Mouse (Mus musculus): Measurements from ENCODE around the gene Aipl1. TPM values are rescaled to one million over a fixed set of nuclear protein-coding genes. Genes with fewer than 3 reads are reported as not detected.

The Aipl1 gene
- polyA plus RNA-seq, 2 experiments: 0.28 TPM; not detected in 1

- Histone ChIP-seq H3K4me2 (replicated peaks; ENCODE audit: low read depth, low read length, severe bottlenecking) (no peak overlapping the region), H3K9ac (ENCODE audit: low read depth, low read length, severe bottlenecking) (no peak overlapping the region), H3K4me3 (replicated peaks; ENCODE audit: low read length) (no peak overlapping the region), H3K9me3 (ENCODE audit: control insufficient read depth, low read length) (peaks cover 15% of the 10 kb centered on the region; the same call in 1 of the 2 replicates), H3K27ac (replicated peaks; ENCODE audit: low read depth, low read length) (no peak overlapping the region), H3K36me3 (ENCODE audit: control insufficient read depth, insufficient read depth, low read length) (no peaks in the 10 kb centered on the region), H3K27me3 (ENCODE audit: control insufficient read depth, insufficient read depth, low read length) (no peaks in the 10 kb centered on the region), H3K4me1 (ENCODE audit: control insufficient read depth, insufficient read depth, low read length) (no peaks in the 10 kb centered on the region)
- 72% methylated on average over 9 of the region's 9 CpGs for WGBS
- no peak for TF ChIP-seq POLR2A (IDR thresholded peaks at IDR 0.05; ENCODE audit: borderline replicate concordance, extremely low read depth, insufficient read depth, insufficient read length)
- no peak for DNase-seq (ENCODE audit: low spot score)
- ATAC-seq (ENCODE audit: low FRiP score, low read depth): no peak
These were observed 23.1 kb upstream of the Aipl1 start for GRCm38 (mm10) chr11:72060416-72060815.

- H3K27ac ChIP-seq (replicated peaks; ENCODE audit: low read depth, low read length): no peak overlapping the region
- ATAC-seq (ENCODE audit: low FRiP score, low read depth) (no peak), DNase-seq (ENCODE audit: low spot score) (no peak)
- no peak overlapping the region for H3K9ac ChIP-seq (ENCODE audit: low read depth, low read length, severe bottlenecking)
- H3K4me3 ChIP-seq (replicated peaks; ENCODE audit: low read length): no peak overlapping the region
- TF ChIP-seq POLR2A (IDR thresholded peaks at IDR 0.05; ENCODE audit: borderline replicate concordance, extremely low read depth, insufficient read depth, insufficient read length): no peak
- H3K4me2 ChIP-seq (replicated peaks; ENCODE audit: low read depth, low read length, severe bottlenecking): no peak overlapping the region
- H3K36me3 ChIP-seq (ENCODE audit: control insufficient read depth, insufficient read depth, low read length): no peaks in the 10 kb centered on the region
- WGBS: 59% methylated on average over 3 of the region's 3 CpGs
- H3K27me3 ChIP-seq (ENCODE audit: control insufficient read depth, insufficient read depth, low read length): no peaks in the 10 kb centered on the region
- H3K9me3 ChIP-seq (ENCODE audit: control insufficient read depth, low read length): no peaks in the 10 kb centered on the region
- H3K4me1 ChIP-seq (ENCODE audit: control insufficient read depth, insufficient read depth, low read length): no peaks in the 10 kb centered on the region; the same call in 1 of the 2 replicates
These were observed 19.9 kb upstream of the Aipl1 start for GRCm38 (mm10) chr11:72057166-72057565.

GRCm38 (mm10) chr11:72055176-72055575 lies 17.9 kb upstream of the Aipl1 start:
- no peak overlapping the region for H3K4me2 ChIP-seq (replicated peaks; ENCODE audit: low read depth, low read length, severe bottlenecking)
- peaks cover 6% of the 10 kb centered on the region for H3K4me1 ChIP-seq (ENCODE audit: control insufficient read depth, insufficient read depth, low read length)
- no peak overlapping the region for H3K9ac ChIP-seq (ENCODE audit: low read depth, low read length, severe bottlenecking)
- DNase-seq (ENCODE audit: low spot score) (peak; percentile 62), ATAC-seq (ENCODE audit: low FRiP score, low read depth) (no peak)
- H3K27ac ChIP-seq (replicated peaks; ENCODE audit: low read depth, low read length): no peak overlapping the region
- H3K4me3 ChIP-seq (replicated peaks; ENCODE audit: low read length): no peak overlapping the region
- H3K9me3 ChIP-seq (ENCODE audit: control insufficient read depth, low read length): no peaks in the 10 kb centered on the region
- no peaks in the 10 kb centered on the region for H3K36me3 ChIP-seq (ENCODE audit: control insufficient read depth, insufficient read depth, low read length)
- WGBS: 17% methylated on average over 2 of the region's 2 CpGs
- peaks cover 9% of the 10 kb centered on the region; the same call in 1 of the 2 replicates for H3K27me3 ChIP-seq (ENCODE audit: control insufficient read depth, insufficient read depth, low read length)
- TF ChIP-seq POLR2A (IDR thresholded peaks at IDR 0.05; ENCODE audit: borderline replicate concordance, extremely low read depth, insufficient read depth, insufficient read length): no peak

- H3K36me3 ChIP-seq (ENCODE audit: control insufficient read depth, insufficient read depth, low read length): no peaks in the 10 kb centered on the region; the same call in 1 of the 2 replicates
- peaks cover 9% of the 10 kb centered on the region; the same call in 1 of the 2 replicates for H3K27me3 ChIP-seq (ENCODE audit: control insufficient read depth, insufficient read depth, low read length)
- no peak overlapping the region for H3K4me2 ChIP-seq (replicated peaks; ENCODE audit: low read depth, low read length, severe bottlenecking)
- no peaks in the 10 kb centered on the region for H3K9me3 ChIP-seq (ENCODE audit: control insufficient read depth, low read length)
- peak; percentile 62 for DNase-seq (ENCODE audit: low spot score)
- peaks cover 8% of the 10 kb centered on the region for H3K4me1 ChIP-seq (ENCODE audit: control insufficient read depth, insufficient read depth, low read length)
- no peak for TF ChIP-seq POLR2A (IDR thresholded peaks at IDR 0.05; ENCODE audit: borderline replicate concordance, extremely low read depth, insufficient read depth, insufficient read length)
- no peak overlapping the region for H3K27ac ChIP-seq (replicated peaks; ENCODE audit: low read depth, low read length)
- ATAC-seq (ENCODE audit: low FRiP score, low read depth): no peak
- 14% methylated on average over 5 of the region's 5 CpGs for WGBS
- no peak overlapping the region for H3K4me3 ChIP-seq (replicated peaks; ENCODE audit: low read length)
- H3K9ac ChIP-seq (ENCODE audit: low read depth, low read length, severe bottlenecking): no peak overlapping the region
These were observed 15.3 kb upstream of the Aipl1 start for GRCm38 (mm10) chr11:72052636-72053035.

- peaks cover 9% of the 10 kb centered on the region; the same call in 1 of the 2 replicates for H3K27me3 ChIP-seq (ENCODE audit: control insufficient read depth, insufficient read depth, low read length)
- H3K27ac ChIP-seq (replicated peaks; ENCODE audit: low read depth, low read length): no peak overlapping the region
- H3K4me2 ChIP-seq (replicated peaks; ENCODE audit: low read depth, low read length, severe bottlenecking): no peak overlapping the region
- H3K4me3 ChIP-seq (replicated peaks; ENCODE audit: low read length): no peak overlapping the region
- DNase-seq (ENCODE audit: low spot score) (no peak), ATAC-seq (ENCODE audit: low FRiP score, low read depth) (no peak)
- no peaks in the 10 kb centered on the region; the same call in 1 of the 2 replicates for H3K36me3 ChIP-seq (ENCODE audit: control insufficient read depth, insufficient read depth, low read length)
- 49% methylated on average over 3 of the region's 3 CpGs for WGBS
- no peaks in the 10 kb centered on the region for H3K9me3 ChIP-seq (ENCODE audit: control insufficient read depth, low read length)
- H3K9ac ChIP-seq (ENCODE audit: low read depth, low read length, severe bottlenecking): no peak overlapping the region
- TF ChIP-seq POLR2A (IDR thresholded peaks at IDR 0.05; ENCODE audit: borderline replicate concordance, extremely low read depth, insufficient read depth, insufficient read length): no peak
- H3K4me1 ChIP-seq (ENCODE audit: control insufficient read depth, insufficient read depth, low read length): peaks cover 8% of the 10 kb centered on the region
These were observed 14.9 kb upstream of the Aipl1 start for GRCm38 (mm10) chr11:72052221-72052620.
